ENCODE assay signal across 30 mouse cellular contexts in genomic region chr11:58944136-58944535, GRCm38 (mm10). TPM values are rescaled to one million over a fixed set of nuclear protein-coding genes. Genes with fewer than 3 reads are reported as not detected.
DNase-seq lines count a peak whose midpoint lies in the region; ATAC-seq lines count a peak whose summit lies in the region.
"Had no signal": no experiment of that assay in that cellular context is flagged by ENCODE, and none has a peak within 500 bp of the region (broad histone marks: within the 10 kb centered on the region; RNA-seq: fewer than 3 reads in every experiment).

No protein-coding gene starts in this region.

- H3K27ac ChIP-seq in kidney, embryonic 15.5 days, result peak overlapping the region; percentile 18; the same call in 1 of the 2 replicates
- no peak overlapping the region for H3K27ac ChIP-seq in limb, embryonic 12.5 days
- no peak overlapping the region for H3K27ac ChIP-seq in limb, embryonic 10.5 days
- H3K27ac ChIP-seq in neural tube, embryonic 14.5 days (ENCODE audit: low read depth, low read length), result peak overlapping the region; percentile 16; the same call in 1 of the 2 replicates
- H3K27ac ChIP-seq: embryonic facial prominence, embryonic 10.5 days; embryonic facial prominence, embryonic 13.5 days; forebrain, embryonic 12.5 days; forebrain, embryonic 15.5 days; heart, embryonic 15.5 days; hindbrain, embryonic 10.5 days had no signal

- 0 out of 2 replicates have a peak overlapping the region, but pooled peaks have one; percentile 7 for H3K4me2 ChIP-seq in kidney, embryonic 15.5 days
- no peak overlapping the region for H3K4me2 ChIP-seq in limb, embryonic 12.5 days
- no peak overlapping the region for H3K4me2 ChIP-seq in neural tube, embryonic 14.5 days (ENCODE audit: low read depth, low read length)
- H3K4me2 ChIP-seq: embryonic facial prominence, embryonic 13.5 days; forebrain, embryonic 12.5 days; forebrain, embryonic 15.5 days; heart, embryonic 12.5 days; heart, embryonic 15.5 days; hindbrain, embryonic 13.5 days had no signal

- no peak overlapping the region for H3K4me3 ChIP-seq in kidney, embryonic 15.5 days (replicated peaks)
- H3K4me3 ChIP-seq in limb, embryonic 12.5 days (replicated peaks), result no peak overlapping the region; the same call in 1 of the 2 replicates
- H3K4me3 ChIP-seq in limb, embryonic 10.5 days, result no peak overlapping the region
- no peak overlapping the region for H3K4me3 ChIP-seq in neural tube, embryonic 14.5 days (ENCODE audit: low read depth, low read length)
- H3K4me3 ChIP-seq: embryonic facial prominence, embryonic 10.5 days; embryonic facial prominence, embryonic 13.5 days; erythroblast, embryonic 14.5 days; forebrain, embryonic 12.5 days; forebrain, embryonic 15.5 days; heart, embryonic 12.5 days; heart, embryonic 15.5 days; hindbrain, embryonic 10.5 days; hindbrain, embryonic 13.5 days had no signal

- WGBS in kidney, embryonic 15.5 days, result 41% methylated on average over 5 of the region's 5 CpGs
- WGBS in limb, embryonic 12.5 days, result 59% methylated on average over 5 of the region's 5 CpGs
- 74% methylated on average over 5 of the region's 5 CpGs for WGBS in limb, embryonic 10.5 days
- WGBS in neural tube, embryonic 14.5 days, result 60% methylated on average over 5 of the region's 5 CpGs

- H3K27me3 ChIP-seq in kidney, embryonic 15.5 days, result peaks cover 3% of the 10 kb centered on the region; the same call in 1 of the 2 replicates
- peaks cover 50% of the 10 kb centered on the region for H3K27me3 ChIP-seq in limb, embryonic 12.5 days
- peaks cover 54% of the 10 kb centered on the region for H3K27me3 ChIP-seq in limb, embryonic 10.5 days (ENCODE audit: low read depth, poor library complexity, severe bottlenecking)
- H3K27me3 ChIP-seq in neural tube, embryonic 14.5 days (ENCODE audit: control insufficient read depth, insufficient read depth, low read length), result no peaks in the 10 kb centered on the region
- H3K27me3 ChIP-seq: forebrain, embryonic 15.5 days had no signal

- DNase-seq in kidney, postnatal 10 days, result no peak
- no peak for DNase-seq in limb, embryonic 10.5 days (ENCODE audit: low spot score)
- DNase-seq in neural tube, embryonic 10.5 days (ENCODE audit: extremely low spot score, low spot score), result no peak
- no peak for DNase-seq in retina, embryonic 14.5 days (ENCODE audit: low spot score)
- DNase-seq: adrenal gland, postnatal 10 days; adrenal gland, postnatal 36 days; B cell, adult 2 months; cerebellum, adult 11 months; cerebellum, adult 2 months; cerebellum, postnatal 25 days; embryo, embryonic 11 days; gastrocnemius, postnatal 10 days; gastrocnemius, postnatal 36 days; heart, postnatal 10 days; heart, postnatal 36 days had no signal

- peaks cover 26% of the 10 kb centered on the region for H3K4me1 ChIP-seq in kidney, embryonic 15.5 days
- peaks cover 7% of the 10 kb centered on the region; the same call in 1 of the 2 replicates for H3K4me1 ChIP-seq in limb, embryonic 12.5 days (replicated peaks)
- H3K4me1 ChIP-seq in limb, embryonic 10.5 days, result peaks cover 4% of the 10 kb centered on the region
- peaks cover 8% of the 10 kb centered on the region; the same call in 1 of the 2 replicates for H3K4me1 ChIP-seq in neural tube, embryonic 14.5 days (ENCODE audit: control insufficient read depth, insufficient read depth, low read length)

- ATAC-seq in kidney, embryonic 15.5 days (replicated peaks; ENCODE audit: low FRiP score), result no peak
- no peak for ATAC-seq in limb, embryonic 12.5 days (ENCODE audit: insufficient number of reproducible peaks, insufficient read depth, low FRiP score, low TSS enrichment, low read depth)
- ATAC-seq in neural tube, embryonic 14.5 days (ENCODE audit: low read depth), result no peak
- ATAC-seq: forebrain, embryonic 15.5 days; hindbrain, embryonic 16.5 days; Patski had no signal

- 0 out of 2 replicates have a peak overlapping the region, but pooled peaks have one; percentile 7 for H3K9ac ChIP-seq in kidney, embryonic 15.5 days
- H3K9ac ChIP-seq in limb, embryonic 12.5 days (replicated peaks), result 0 out of 2 replicates have a peak overlapping the region, but pooled peaks have one; percentile 31
- no peak overlapping the region; the same call in 1 of the 2 replicates for H3K9ac ChIP-seq in neural tube, embryonic 14.5 days (replicated peaks; ENCODE audit: low read depth, low read length)
- H3K9ac ChIP-seq: embryonic facial prominence, embryonic 13.5 days; forebrain, embryonic 15.5 days; heart, embryonic 12.5 days; heart, embryonic 15.5 days had no signal

- no peaks in the 10 kb centered on the region for H3K36me3 ChIP-seq in kidney, embryonic 15.5 days
- no peaks in the 10 kb centered on the region for H3K36me3 ChIP-seq in limb, embryonic 12.5 days
- H3K36me3 ChIP-seq in limb, embryonic 10.5 days, result no peaks in the 10 kb centered on the region
- H3K36me3 ChIP-seq in neural tube, embryonic 14.5 days (ENCODE audit: control insufficient read depth, insufficient read depth, low read length), result no peaks in the 10 kb centered on the region
- H3K36me3 ChIP-seq: embryonic facial prominence, embryonic 10.5 days; embryonic facial prominence, embryonic 13.5 days; forebrain, embryonic 12.5 days; forebrain, embryonic 15.5 days; G1E; heart, embryonic 12.5 days; heart, embryonic 15.5 days; hindbrain, embryonic 10.5 days; hindbrain, embryonic 13.5 days had no signal

- no peaks in the 10 kb centered on the region for H3K9me3 ChIP-seq in kidney, embryonic 15.5 days (replicated peaks)
- no peaks in the 10 kb centered on the region for H3K9me3 ChIP-seq in limb, embryonic 12.5 days
- no peaks in the 10 kb centered on the region for H3K9me3 ChIP-seq in limb, embryonic 10.5 days (replicated peaks)
- no peaks in the 10 kb centered on the region for H3K9me3 ChIP-seq in neural tube, embryonic 14.5 days (ENCODE audit: control insufficient read depth, low read length)
- H3K9me3 ChIP-seq: embryonic facial prominence, embryonic 10.5 days; embryonic facial prominence, embryonic 13.5 days; forebrain, embryonic 12.5 days; forebrain, embryonic 15.5 days; heart, embryonic 12.5 days; heart, embryonic 15.5 days; hindbrain, embryonic 10.5 days; hindbrain, embryonic 13.5 days had no signal

RNA-seq across cellular contexts. Expression of gene Hist3h2ba, which starts 4.6 kb away (rescaled TPM):
- 81.6 and 82.0 TPM in 2 replicates for polyA plus RNA-seq in kidney, embryonic 15.5 days (2015; fragmentation: Nextera tagmentation; extraction: Ambion mirVana)
- 22.6 and 28.5 TPM in 2 replicates for polyA plus RNA-seq in limb, embryonic 12.5 days (2016; fragmentation: Nextera tagmentation; extraction: Ambion mirVana)
- polyA plus RNA-seq in limb, embryonic 10.5 days (2016; fragmentation: Nextera tagmentation; extraction: Ambion mirVana), result 3.2 and 4.5 TPM in 2 replicates
- 115 and 117 TPM in 2 replicates for polyA plus RNA-seq in neural tube, embryonic 14.5 days (2014; fragmentation: Nextera tagmentation; extraction: Ambion mirVana)
- polyA plus RNA-seq: G1E had no signal

RNA-seq across cellular contexts. Expression of gene Rnf187, which starts 5.4 kb away (rescaled TPM):
- 243 and 247 TPM in 2 replicates for polyA plus RNA-seq in kidney, embryonic 15.5 days (2015; fragmentation: Nextera tagmentation; extraction: Ambion mirVana)
- 306 and 315 TPM in 2 replicates for polyA plus RNA-seq in limb, embryonic 12.5 days (2016; fragmentation: Nextera tagmentation; extraction: Ambion mirVana)
- 222 and 238 TPM in 2 replicates for polyA plus RNA-seq in limb, embryonic 10.5 days (2016; fragmentation: Nextera tagmentation; extraction: Ambion mirVana)
- polyA plus RNA-seq in neural tube, embryonic 14.5 days (2014; fragmentation: Nextera tagmentation; extraction: Ambion mirVana), result 661 and 689 TPM in 2 replicates

RNA-seq across cellular contexts. Expression of gene Hist3h2a, which starts 10.3 kb away (rescaled TPM):
- polyA plus RNA-seq in kidney, embryonic 15.5 days (2015; fragmentation: Nextera tagmentation; extraction: Ambion mirVana), result 36.4 and 40.3 TPM in 2 replicates
- polyA plus RNA-seq in limb, embryonic 12.5 days (2016; fragmentation: Nextera tagmentation; extraction: Ambion mirVana), result 26.2 and 27.9 TPM in 2 replicates
- 8.4 and 11.3 TPM in 2 replicates for polyA plus RNA-seq in limb, embryonic 10.5 days (2016; fragmentation: Nextera tagmentation; extraction: Ambion mirVana)
- polyA plus RNA-seq in neural tube, embryonic 14.5 days (2014; fragmentation: Nextera tagmentation; extraction: Ambion mirVana), result 80.7 and 98.2 TPM in 2 replicates

RNA-seq across cellular contexts. Expression of gene Trim17, which starts 10.3 kb away (rescaled TPM):
- 0.58 and 0.71 TPM in 2 replicates for polyA plus RNA-seq in kidney, embryonic 15.5 days (2015; fragmentation: Nextera tagmentation; extraction: Ambion mirVana)
- polyA plus RNA-seq in limb, embryonic 12.5 days (2016; fragmentation: Nextera tagmentation; extraction: Ambion mirVana), result 0.80 and 0.93 TPM in 2 replicates
- polyA plus RNA-seq in limb, embryonic 10.5 days (2016; fragmentation: Nextera tagmentation; extraction: Ambion mirVana), result 0.31 and 0.35 TPM in 2 replicates
- polyA plus RNA-seq in neural tube, embryonic 14.5 days (2014; fragmentation: Nextera tagmentation; extraction: Ambion mirVana), result 0.80 and 1.5 TPM in 2 replicates

RNA-seq across cellular contexts. Expression of gene Btnl10, which starts 26.4 kb away (rescaled TPM):
- polyA plus RNA-seq in kidney, embryonic 15.5 days (2015; fragmentation: Nextera tagmentation; extraction: Ambion mirVana), result 0.10 and 0.30 TPM in 2 replicates
- polyA plus RNA-seq in limb, embryonic 12.5 days (2016; fragmentation: Nextera tagmentation; extraction: Ambion mirVana), result 0.25 TPM in 1 of 2 replicates, not detected in the other
- polyA plus RNA-seq in limb, embryonic 10.5 days (2016; fragmentation: Nextera tagmentation; extraction: Ambion mirVana), result 0.05 TPM in 1 of 2 replicates, not detected in the other
- polyA plus RNA-seq in neural tube, embryonic 14.5 days (2014; fragmentation: Nextera tagmentation; extraction: Ambion mirVana), result not detected in 2 replicates
- polyA plus RNA-seq: cerebellum, adult 2 months; embryonic facial prominence, embryonic 10.5 days; embryonic facial prominence, embryonic 13.5 days; forebrain, embryonic 15.5 days; G1E; heart, embryonic 15.5 days; hindbrain, embryonic 13.5 days; hindbrain, embryonic 16.5 days; Patski had no signal

Comparison
In these comparisons a context has a peak if more than half of its experiments do, and no peak if none do; other contexts are left out.
1. H3K27ac ChIP-seq: peak in kidney, embryonic 15.5 days (single experiment) and neural tube, embryonic 14.5 days (single experiment); none in limb, embryonic 12.5 days (single experiment) and limb, embryonic 10.5 days (single experiment).